Mouse (Mus musculus) adipose tissue, adult 10 weeks (tissue): ENCODE measurements around the gene Ppp1r1b. TPM values are rescaled to one million over a fixed set of nuclear protein-coding genes. Genes with fewer than 3 reads are reported as not detected.

Source experiments
- polyA plus RNA-seq: library from polyadenylated mRNA; stranded (reverse); fragments of 350-450 nt; fragmentation: Illumina TruSeq; extraction: RNeasy Lipid Tissue Mini Kit (QIAGEN cat#74804); gene quantifications from one replicate; pipeline ENCODE4 v1.2.3, GENCODE M21; 2014; ENCODE audit warnings: low read depth, low replicate concordance

Ppp1r1b gene
- 20.1 TPM for polyA plus RNA-seq

GRCm38 (mm10) chr11:98348083-98348961, at the start of gene Ppp1r1b:
TSS of gene Ppp1r1b (plus strand) at chr11:98348404.

GRCm38 (mm10) chr11:98329081-98329959, 18.9 kb upstream of the Ppp1r1b start, which contains the start of gene Neurod2:
TSS of gene Neurod2 (minus strand) at chr11:98329648.

GRCm38 (mm10) chr11:98358161-98359083, 10.2 kb downstream of the Ppp1r1b start, which contains the start of gene Stard3:
TSS of gene Stard3 (plus strand) at chr11:98358368.

GRCm38 (mm10) chr11:98383261-98384030, 35.2 kb downstream of the Ppp1r1b start, which contains the start of gene Tcap:
TSS of gene Tcap (plus strand) at chr11:98383811.

GRCm38 (mm10) chr11:98385638-98386585, 37.7 kb downstream of the Ppp1r1b start, which contains the start of gene Pnmt:
TSS of gene Pnmt (plus strand) at chr11:98386450.

GRCm38 (mm10) chr11:98400161-98400726, 52.0 kb downstream of the Ppp1r1b start, which contains the start of gene Pgap3:
TSS of gene Pgap3 (minus strand) at chr11:98400490.

Other genes starting within 250 kb of the Ppp1r1b start
- 23.9 TPM for gene Fbxl20, start 198.0 kb upstream of the Ppp1r1b start, polyA plus RNA-seq
- 14.9 TPM for gene Med1, start 155.1 kb upstream of the Ppp1r1b start, polyA plus RNA-seq
- gene Cdk12, start 145.3 kb upstream of the Ppp1r1b start, polyA plus RNA-seq = 16.7 TPM
- not detected for gene Neurod2, start 18.8 kb upstream of the Ppp1r1b start, polyA plus RNA-seq
- gene Stard3, start 10.0 kb downstream of the Ppp1r1b start, polyA plus RNA-seq = 35.1 TPM
- gene Tcap, start 35.4 kb downstream of the Ppp1r1b start, polyA plus RNA-seq = 0.69 TPM
- gene Pnmt, start 38.0 kb downstream of the Ppp1r1b start, polyA plus RNA-seq = 10.5 TPM
- gene Pgap3, start 52.1 kb downstream of the Ppp1r1b start, polyA plus RNA-seq = 12.5 TPM
- gene Erbb2, start 64.1 kb downstream of the Ppp1r1b start, polyA plus RNA-seq = 22.0 TPM
- 279 TPM for gene Mien1, start 90.6 kb downstream of the Ppp1r1b start, polyA plus RNA-seq
- gene Grb7, start 98.0 kb downstream of the Ppp1r1b start, polyA plus RNA-seq = 34.5 TPM
- 1.2 TPM for gene Ikzf3, start 197.6 kb downstream of the Ppp1r1b start, polyA plus RNA-seq
- gene Zpbp2, start 202.7 kb downstream of the Ppp1r1b start, polyA plus RNA-seq = 6.9 TPM
- gene Ormdl3, start 239.0 kb downstream of the Ppp1r1b start, polyA plus RNA-seq = 125 TPM
- gene Lrrc3c, start 249.9 kb downstream of the Ppp1r1b start, polyA plus RNA-seq = not detected